Mouse (Mus musculus): ENCODE measurements around the gene Yipf4. TPM values are rescaled to one million over a fixed set of nuclear protein-coding genes. Genes with fewer than 3 reads are reported as not detected.

The Yipf4 gene
- polyA plus RNA-seq, 1 experiment from 2014 or later = 48.3 TPM

DNA sequence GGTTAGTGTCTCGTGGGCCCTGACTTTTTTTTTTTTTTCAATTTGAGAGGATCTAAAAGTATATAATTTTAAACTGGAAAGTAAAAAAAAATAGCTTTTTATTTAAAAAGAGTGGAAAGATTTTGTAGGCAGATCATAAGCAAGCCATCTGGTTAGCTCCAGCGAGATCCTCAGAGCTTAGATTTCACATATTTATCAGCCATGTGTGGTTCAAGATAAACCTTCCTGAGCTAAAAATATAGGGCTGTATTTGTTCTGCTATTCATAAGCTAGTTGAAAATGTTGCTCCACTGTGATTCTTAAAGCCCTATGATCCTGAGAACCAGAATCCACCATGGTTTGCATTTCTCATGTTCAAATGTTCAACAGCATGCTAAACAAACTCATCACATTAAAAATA lies 18.6 kb downstream of the Yipf4 start:
- 82% methylated on average over 2 of the region's 2 CpGs for WGBS
- ATAC-seq (ENCODE audit: insufficient read depth, low FRiP score, low TSS enrichment) = no peak
- no peaks in the 10 kb centered on the region for H3K36me3 ChIP-seq (ENCODE audit: control insufficient read depth, insufficient read depth, low read length)

DNA sequence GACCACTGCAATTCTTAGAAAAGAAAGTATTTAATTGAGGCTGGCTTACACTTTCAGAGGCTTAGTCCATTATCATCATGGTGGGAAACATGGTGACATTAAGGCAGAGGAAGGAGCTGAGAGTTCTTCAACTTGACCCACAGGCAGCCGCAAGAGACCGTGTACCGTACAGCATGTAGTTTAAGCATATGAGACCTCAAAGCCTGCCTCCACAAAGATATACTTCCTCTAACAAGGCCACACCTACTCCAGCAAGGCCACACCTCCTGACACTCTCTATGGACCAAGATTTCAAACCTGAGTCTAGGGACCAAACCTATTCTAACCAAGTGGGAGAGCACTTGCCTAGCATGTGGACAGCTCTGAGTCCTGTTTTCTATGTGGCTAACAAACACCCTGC lies 19.3 kb downstream of the Yipf4 start:
- no peaks in the 10 kb centered on the region for H3K36me3 ChIP-seq (ENCODE audit: control insufficient read depth, insufficient read depth, low read length)
- no peaks in the 10 kb centered on the region for H3K9me3 ChIP-seq (ENCODE audit: control insufficient read depth, low read length)
- H3K9ac ChIP-seq (ENCODE audit: low read length) = no peak overlapping the region
- no peak overlapping the region for H3K27ac ChIP-seq (ENCODE audit: low read depth, low read length)
- 95% methylated on average over 3 of the region's 3 CpGs for WGBS
- ATAC-seq (ENCODE audit: insufficient read depth, low FRiP score, low TSS enrichment) (no peak), DNase-seq (ENCODE audit: low spot score) (no peak)
- no peaks in the 10 kb centered on the region for H3K4me1 ChIP-seq (ENCODE audit: control insufficient read depth, insufficient read depth, low read length)
- no peaks in the 10 kb centered on the region for H3K27me3 ChIP-seq (ENCODE audit: control insufficient read depth, insufficient read depth, low read length)
- H3K4me3 ChIP-seq (ENCODE audit: low read depth, low read length) = no peak overlapping the region
- no peak overlapping the region for H3K4me2 ChIP-seq (ENCODE audit: low read depth)

More for the DNA sequence above, 18.6 kb downstream of the Yipf4 start:
- no peak for DNase-seq (ENCODE audit: low spot score)
- Histone ChIP-seq H3K9me3 (ENCODE audit: control insufficient read depth, low read length) (no peaks in the 10 kb centered on the region), H3K9ac (ENCODE audit: low read length) (no peak overlapping the region), H3K4me3 (ENCODE audit: low read depth, low read length) (no peak overlapping the region), H3K27me3 (ENCODE audit: control insufficient read depth, insufficient read depth, low read length) (no peaks in the 10 kb centered on the region), H3K4me1 (ENCODE audit: control insufficient read depth, insufficient read depth, low read length) (no peaks in the 10 kb centered on the region), H3K27ac (ENCODE audit: low read depth, low read length) (no peak overlapping the region), H3K4me2 (ENCODE audit: low read depth) (no peak overlapping the region)

GRCm38 (mm10) chr17:74512308-74512707 lies 23.0 kb downstream of the Yipf4 start:
- no peaks in the 10 kb centered on the region for H3K9me3 ChIP-seq (ENCODE audit: control insufficient read depth, low read length)
- ATAC-seq (ENCODE audit: insufficient read depth, low FRiP score, low TSS enrichment) (no peak), DNase-seq (ENCODE audit: low spot score) (no peak)
- H3K9ac ChIP-seq (ENCODE audit: low read length) = no peak overlapping the region
- no peak overlapping the region for H3K4me2 ChIP-seq (ENCODE audit: low read depth)
- no peak overlapping the region for H3K4me3 ChIP-seq (ENCODE audit: low read depth, low read length)
- no peaks in the 10 kb centered on the region for H3K27me3 ChIP-seq (ENCODE audit: control insufficient read depth, insufficient read depth, low read length)
- no peaks in the 10 kb centered on the region for H3K4me1 ChIP-seq (ENCODE audit: control insufficient read depth, insufficient read depth, low read length)
- 79% methylated on average over 2 of the region's 2 CpGs for WGBS
- no peaks in the 10 kb centered on the region for H3K36me3 ChIP-seq (ENCODE audit: control insufficient read depth, insufficient read depth, low read length)
- H3K27ac ChIP-seq (ENCODE audit: low read depth, low read length) = no peak overlapping the region

- no peak for DNase-seq (ENCODE audit: low spot score)
Observed at GRCm38 (mm10) chr17:74522797-74523723, 33.8 kb downstream of the Yipf4 start.

GRCm38 (mm10) chr17:74526117-74526516 lies 36.8 kb downstream of the Yipf4 start:
- Histone ChIP-seq H3K4me3 (ENCODE audit: low read depth, low read length) (no peak overlapping the region), H3K27me3 (ENCODE audit: control insufficient read depth, insufficient read depth, low read length) (no peaks in the 10 kb centered on the region), H3K9me3 (ENCODE audit: control insufficient read depth, low read length) (no peaks in the 10 kb centered on the region), H3K4me1 (ENCODE audit: control insufficient read depth, insufficient read depth, low read length) (peaks cover 7% of the 10 kb centered on the region; the same call in 1 of the 2 replicates), H3K27ac (ENCODE audit: low read depth, low read length) (no peak overlapping the region), H3K9ac (ENCODE audit: low read length) (no peak overlapping the region), H3K4me2 (ENCODE audit: low read depth) (no peak overlapping the region), H3K36me3 (ENCODE audit: control insufficient read depth, insufficient read depth, low read length) (no peaks in the 10 kb centered on the region)
- DNase-seq (ENCODE audit: low spot score) = no peak
- no peak for ATAC-seq (ENCODE audit: insufficient read depth, low FRiP score, low TSS enrichment)
- 89% methylated on average over 2 of the region's 2 CpGs for WGBS

More at GRCm38 (mm10) chr17:74522797-74523723, 33.8 kb downstream of the Yipf4 start:
- Histone ChIP-seq H3K9ac (ENCODE audit: low read length) (no peak overlapping the region), H3K4me1 (ENCODE audit: control insufficient read depth, insufficient read depth, low read length) (no peaks in the 10 kb centered on the region), H3K36me3 (ENCODE audit: control insufficient read depth, insufficient read depth, low read length) (no peaks in the 10 kb centered on the region), H3K4me2 (ENCODE audit: low read depth) (no peak overlapping the region), H3K27ac (ENCODE audit: low read depth, low read length) (no peak overlapping the region), H3K9me3 (ENCODE audit: control insufficient read depth, low read length) (no peaks in the 10 kb centered on the region), H3K4me3 (ENCODE audit: low read depth, low read length) (no peak overlapping the region), H3K27me3 (ENCODE audit: control insufficient read depth, insufficient read depth, low read length) (no peaks in the 10 kb centered on the region)
- ATAC-seq (ENCODE audit: insufficient read depth, low FRiP score, low TSS enrichment) = no peak
- WGBS = 81% methylated on average over 8 of the region's 8 CpGs

- Histone ChIP-seq H3K36me3 (ENCODE audit: control insufficient read depth, insufficient read depth, low read length) (no peaks in the 10 kb centered on the region), H3K4me1 (ENCODE audit: control insufficient read depth, insufficient read depth, low read length) (peaks cover 7% of the 10 kb centered on the region; the same call in 1 of the 2 replicates), H3K4me3 (ENCODE audit: low read depth, low read length) (peak overlapping the region; percentile 71; the same call in 1 of the 2 replicates), H3K27me3 (ENCODE audit: control insufficient read depth, insufficient read depth, low read length) (no peaks in the 10 kb centered on the region), H3K9ac (ENCODE audit: low read length) (peak overlapping the region; percentile 64; the same call in 1 of the 2 replicates), H3K4me2 (ENCODE audit: low read depth) (peak overlapping the region; percentile 43), H3K27ac (ENCODE audit: low read depth, low read length) (no peak overlapping the region), H3K9me3 (ENCODE audit: control insufficient read depth, low read length) (no peaks in the 10 kb centered on the region)
- 90% methylated on average over 9 of the region's 9 CpGs for WGBS
- DNase-seq (ENCODE audit: low spot score) (no peak), ATAC-seq (ENCODE audit: insufficient read depth, low FRiP score, low TSS enrichment) (no peak; the same call in 1 of the 2 replicates)
Observed at GRCm38 (mm10) chr17:74526806-74527653, 37.7 kb downstream of the Yipf4 start.

GRCm38 (mm10) chr17:74527729-74528607 lies 38.7 kb downstream of the Yipf4 start, which contains the start of gene Birc6:
Gene Birc6, plus strand, starts transcription at chr17:74528295.
- Histone ChIP-seq H3K9ac (ENCODE audit: low read length) (peak within 1 kb of the TSS; percentile 90), H3K27me3 (ENCODE audit: control insufficient read depth, insufficient read depth, low read length) (no peaks in the 10 kb centered on the region), H3K27ac (ENCODE audit: low read depth, low read length) (peak within 1 kb of the TSS; percentile 95), H3K4me3 (ENCODE audit: low read depth, low read length) (peak within 1 kb of the TSS; percentile 71), H3K4me2 (ENCODE audit: low read depth) (peak within 1 kb of the TSS; percentile 75), H3K4me1 (ENCODE audit: control insufficient read depth, insufficient read depth, low read length) (peaks cover 7% of the 10 kb centered on the region; the same call in 1 of the 2 replicates), H3K9me3 (ENCODE audit: control insufficient read depth, low read length) (no peaks in the 10 kb centered on the region), H3K36me3 (ENCODE audit: control insufficient read depth, insufficient read depth, low read length) (no peaks in the 10 kb centered on the region)
- WGBS = under 1% methylated on average over 71 of the region's 71 CpGs
- DNase-seq (ENCODE audit: low spot score) (peak; percentile 100), ATAC-seq (ENCODE audit: insufficient read depth, low FRiP score, low TSS enrichment) (peak; percentile 97)

Data from neural tube, embryonic 11.5 days (tissue).